Mouse (Mus musculus) heart, postnatal 36 days (tissue): ENCODE measurements around the gene Mvp. TPM values are rescaled to one million over a fixed set of nuclear protein-coding genes. Genes with fewer than 3 reads are reported as not detected.

Experiments
- DNase-seq, 2 experiments: peaks; one replicate each; pipeline ENCODE4 v3.0.0; 2021 to 2022
- intact Hi-C: fragments of 180-260 bp; cut with DNase I; formaldehyde crosslinking; loops from one replicate; pipeline ENCODE4 v1.15.1; 2025
- total RNA-seq, 2 experiments: library from RNA; stranded (reverse); gene quantifications; 2 replicates each; pipeline ENCODE4 v1.2.3; 2021

Mvp gene
- total RNA-seq, 2 experiments from 2014 or later, result 53.5 to 57.7 TPM

DNA sequence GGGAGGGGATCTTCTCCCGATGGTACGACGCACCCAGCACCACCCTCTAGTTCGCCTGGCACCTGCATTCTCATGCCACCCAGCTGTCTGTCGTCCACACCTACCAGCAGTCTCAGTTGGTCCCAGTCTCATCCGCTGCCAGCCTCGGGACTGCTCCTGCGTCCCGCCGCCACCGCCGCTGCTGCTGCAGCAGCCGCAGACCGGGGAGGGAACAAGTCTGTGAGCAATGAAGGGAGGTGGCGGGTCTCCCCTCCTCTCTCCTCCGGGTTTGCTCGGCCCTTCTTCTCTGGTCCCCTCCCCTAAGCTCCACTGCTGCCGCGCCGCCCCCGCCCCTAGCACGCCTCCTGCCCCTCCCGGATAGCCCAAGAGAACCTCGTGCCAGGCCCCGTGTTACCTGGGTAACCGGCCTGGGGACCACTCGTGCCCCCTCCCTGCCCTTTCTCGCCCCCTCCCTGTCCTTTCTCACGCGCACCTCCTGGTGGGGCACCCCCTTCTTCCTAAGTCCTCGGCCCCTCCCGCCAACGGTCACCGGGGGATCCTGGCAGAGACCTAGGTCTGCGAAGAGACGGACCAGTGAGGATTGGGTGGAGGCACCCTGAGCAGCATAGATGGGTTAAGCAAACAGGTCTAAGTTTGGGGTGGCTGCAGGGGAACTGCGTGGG lies 6.6 kb upstream of the Mvp start, which contains the start of the genes Gm42742 and Prrt2:
Gene Gm42742, minus strand, starts transcription at position 197 of the 662 bp plus-strand sequence.
Gene Prrt2, minus strand, starts transcription at position 311 of the 662 bp plus-strand sequence.
- peak; percentile 46 to 55 for DNase-seq
- intact Hi-C loops, result loop anchor here (10.0 kb wide), 1 partner anchor 454 kb away; the partner anchor contains the start of gene Fbrs

DNA sequence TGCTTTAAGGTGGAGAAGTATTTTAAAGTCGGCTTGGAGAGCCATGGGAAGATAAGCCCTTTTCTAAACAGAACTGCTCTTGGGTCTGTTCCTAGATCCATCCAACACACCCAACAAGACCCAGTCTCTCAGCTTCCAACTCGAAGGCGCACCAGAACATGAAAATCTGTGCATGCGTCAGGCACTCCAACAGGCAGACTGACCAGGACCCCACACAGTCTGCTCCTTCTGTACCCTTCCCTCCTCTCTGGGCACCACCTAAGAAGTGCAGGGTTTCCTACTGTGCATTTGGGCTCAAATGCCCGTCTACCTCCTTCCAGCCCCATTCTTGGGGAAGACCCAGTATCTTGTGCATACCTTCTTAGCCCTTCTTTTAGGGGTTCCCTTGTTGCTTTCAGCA lies 6.1 kb upstream of the Mvp start:
- intact Hi-C loops, result loop anchor here (10.0 kb wide), 1 partner anchor 454 kb away; the partner anchor contains the start of gene Fbrs
- DNase-seq, result no peak

DNA sequence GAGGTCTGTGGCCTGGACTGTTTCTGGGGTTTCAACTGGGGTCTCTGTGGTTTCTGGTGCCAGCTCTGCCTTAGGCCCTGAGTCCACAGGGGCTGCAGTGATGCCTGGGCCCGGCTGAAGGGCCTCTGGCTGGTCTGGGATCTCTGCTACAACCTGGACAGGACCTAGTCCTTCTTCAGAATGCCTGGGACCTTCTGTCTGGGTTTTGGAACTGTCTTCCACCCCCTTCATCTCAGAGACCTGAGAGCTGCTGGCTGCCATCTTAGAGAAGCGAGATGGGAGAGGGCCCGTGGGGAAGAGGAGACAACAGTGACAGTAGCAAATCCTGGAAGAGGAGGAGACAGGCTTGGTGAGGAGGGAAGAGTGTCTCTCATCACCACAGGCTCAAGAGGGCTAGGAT lies 5.6 kb upstream of the Mvp start:
- intact Hi-C loops, result loop anchor here (10.0 kb wide), 1 partner anchor 455 kb away; the partner anchor contains the start of gene Fbrs
- no peak for DNase-seq

DNA sequence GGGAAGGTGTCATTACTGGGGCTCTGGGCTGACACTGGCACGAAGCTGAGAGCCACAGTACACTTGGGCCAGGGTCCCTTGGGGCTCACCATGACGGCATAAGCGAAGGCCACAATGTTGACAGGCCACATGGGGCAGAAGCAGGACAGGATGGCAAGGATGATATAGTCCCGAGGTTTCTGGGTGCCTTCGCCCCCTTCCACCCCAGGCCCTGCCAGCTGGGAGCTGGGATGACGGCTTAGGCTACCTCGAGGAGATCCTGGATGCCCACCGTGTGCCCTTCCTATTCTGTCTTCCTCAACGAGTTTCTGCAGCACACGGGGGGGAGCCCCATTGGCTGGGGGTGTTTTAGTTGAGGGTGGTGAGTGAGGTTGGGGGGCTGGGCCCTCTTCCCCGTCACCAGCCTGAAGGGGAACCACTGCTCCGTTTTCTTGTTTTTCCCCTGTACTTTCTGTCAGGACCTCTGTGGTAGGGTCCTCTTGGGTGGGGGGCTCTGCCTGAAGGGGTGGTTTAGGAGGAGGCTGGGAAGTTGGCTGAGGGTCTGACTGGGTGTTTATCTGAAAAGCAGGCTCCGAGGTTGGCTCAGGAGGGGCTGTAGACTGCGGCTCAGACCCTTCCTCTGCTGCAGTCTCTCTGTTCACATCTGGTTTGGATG lies 5.0 kb upstream of the Mvp start:
- DNase-seq, result no peak
- intact Hi-C loops, result no loop called here

DNA sequence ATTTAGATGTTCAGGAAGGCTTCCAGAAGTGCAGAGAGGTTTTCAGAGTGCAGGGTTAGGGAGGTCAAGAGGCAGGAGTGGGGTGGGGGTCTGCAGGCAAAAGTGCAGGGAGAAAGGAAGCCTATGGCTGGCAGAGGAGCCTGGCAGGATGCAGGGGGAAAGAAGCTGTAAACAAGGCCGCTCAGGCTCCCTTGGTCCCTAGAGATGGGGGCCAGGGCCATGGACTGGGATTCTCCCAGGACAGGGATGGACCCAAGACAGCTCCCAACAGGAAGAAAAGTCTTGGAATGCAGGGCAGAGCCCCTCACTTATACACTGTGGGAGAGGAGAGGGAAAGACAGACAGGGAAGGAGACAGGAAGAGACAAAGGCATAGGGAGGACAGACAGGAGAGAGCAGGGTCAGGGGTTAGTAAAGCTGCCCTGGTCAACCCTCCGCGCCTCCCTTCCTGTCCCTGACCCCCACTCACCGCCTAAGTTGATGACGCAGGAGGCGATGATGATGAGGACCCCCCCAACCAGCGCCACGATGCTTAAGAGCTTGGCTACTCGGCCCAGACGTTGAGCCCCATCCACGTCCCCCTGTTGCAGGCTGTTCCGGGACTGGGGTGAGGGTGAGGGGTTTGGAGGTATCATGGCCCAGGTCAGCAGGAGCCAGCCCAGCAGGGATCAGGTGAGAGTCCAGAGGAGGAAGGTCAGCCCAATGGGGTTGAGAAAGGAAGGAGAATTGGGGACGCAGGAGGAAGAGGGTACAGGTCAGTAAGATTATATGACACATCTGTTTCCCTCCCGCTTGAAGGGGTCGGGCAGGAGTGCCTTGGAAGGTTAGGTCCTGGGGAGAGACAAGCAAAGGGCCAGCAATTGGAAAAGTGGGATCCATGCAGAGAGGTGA lies 4.2 kb upstream of the Mvp start:
- intact Hi-C loops, result no loop called here
- no peak for DNase-seq

DNA sequence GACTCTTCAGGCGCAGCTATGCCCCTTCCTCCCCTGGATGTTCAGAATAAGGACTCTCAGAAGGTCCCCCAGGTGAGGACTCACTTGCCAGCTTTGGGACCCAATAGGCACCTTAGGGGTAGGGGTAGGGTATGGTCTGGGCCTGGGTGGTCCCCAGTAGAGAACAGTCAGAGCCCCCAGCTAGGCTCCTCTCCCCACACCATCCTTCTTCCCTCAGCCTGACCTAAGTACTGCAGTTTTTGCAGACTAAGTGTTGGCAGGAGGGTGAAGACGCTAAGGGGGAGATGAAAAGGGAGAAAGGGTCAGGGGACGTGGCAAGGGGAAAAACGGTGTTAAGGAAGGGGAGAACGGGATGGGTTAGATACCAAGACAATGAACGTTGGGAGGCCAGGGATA lies 3.5 kb upstream of the Mvp start:
- DNase-seq, result no peak
- intact Hi-C loops, result loop anchor here (1.0 kb wide), 1 partner anchor 7 kb away; no protein-coding TSS in a partner anchor

DNA sequence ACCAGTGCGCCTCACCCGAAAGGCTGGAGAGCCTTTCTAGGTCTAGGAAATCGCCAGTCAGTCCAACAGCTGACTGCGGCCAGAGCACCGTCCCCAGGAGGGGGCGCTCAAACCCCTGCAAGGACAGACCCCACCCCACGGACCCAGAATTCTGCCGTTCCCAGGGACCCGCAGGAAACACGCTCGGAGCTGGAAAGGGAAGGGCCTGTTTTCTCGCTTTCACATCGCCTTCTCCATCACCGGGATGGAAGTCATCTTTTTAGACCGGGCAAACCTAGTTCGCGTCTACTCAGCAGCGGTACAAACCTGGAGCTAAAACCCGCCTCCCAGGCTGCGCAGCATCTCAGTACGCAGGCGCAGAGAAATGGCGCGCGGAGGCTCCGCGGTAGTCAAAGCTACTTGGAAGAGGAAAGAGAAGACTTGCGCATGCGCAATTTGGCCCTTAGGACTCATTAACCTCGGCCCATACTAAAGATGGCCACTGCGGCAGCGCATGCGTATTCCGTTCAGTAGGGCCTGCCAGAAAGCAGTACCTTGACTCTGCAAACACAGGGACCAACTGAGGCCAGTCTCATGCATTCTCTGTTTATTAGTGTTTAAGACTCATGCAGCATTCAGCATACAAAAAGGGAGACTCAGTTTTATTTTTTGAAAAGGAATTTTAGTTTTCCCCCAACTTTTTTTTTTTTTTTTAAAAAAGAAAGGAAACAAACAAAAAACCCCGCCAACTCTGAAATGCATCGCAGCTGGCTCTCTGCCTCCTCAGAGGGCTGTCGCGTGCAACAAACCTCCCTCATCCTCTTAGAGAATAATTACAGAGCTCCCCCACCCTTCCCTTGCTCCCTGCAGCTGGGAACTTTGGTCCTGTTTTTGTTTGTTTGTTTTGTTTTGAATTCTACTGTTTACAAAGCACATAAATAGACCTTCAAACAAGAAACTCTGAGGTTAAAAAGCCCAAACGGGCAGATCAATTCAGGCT lies 2.8 kb upstream of the Mvp start, which contains the start of gene Pagr1a:
Gene Pagr1a, minus strand, starts transcription at position 382 of the 979 bp plus-strand sequence.
- DNase-seq, result peak; percentile 94 to 99
- intact Hi-C loops, result loop anchor here (1.0 kb wide), 1 partner anchor 8 kb away; no protein-coding TSS in a partner anchor

DNA sequence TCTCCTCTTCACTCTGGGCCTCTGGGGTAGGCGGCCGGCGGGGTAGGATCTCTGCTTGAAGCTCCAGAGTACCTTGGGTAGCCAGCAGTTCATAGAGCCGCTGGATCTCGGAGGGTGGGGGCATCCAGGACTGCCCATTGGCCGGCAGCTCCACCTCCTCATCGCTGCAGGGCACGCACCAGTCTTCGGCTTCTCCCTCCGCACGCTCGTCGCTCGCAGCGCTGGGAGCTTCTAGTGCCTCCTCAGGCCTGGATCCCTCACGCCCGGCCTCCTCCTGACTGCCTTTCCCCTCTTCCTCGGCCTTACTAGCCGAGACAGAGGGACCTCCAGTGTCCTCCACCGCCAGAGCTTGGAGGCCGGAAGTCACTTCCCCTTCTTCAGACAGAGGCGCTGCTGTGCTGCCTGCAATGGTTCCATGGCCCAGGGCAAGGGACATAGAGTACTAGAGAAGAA lies 2.1 kb upstream of the Mvp start:
- no peak for DNase-seq
- intact Hi-C loops, result no loop called here

DNA sequence TGATC lies 1.9 kb upstream of the Mvp start, which contains the start of gene Pagr1b:
Gene Pagr1b, minus strand, starts transcription at position 4 of the 5 bp plus-strand sequence.
- intact Hi-C loops, result no loop called here
- DNase-seq, result no peak

DNA sequence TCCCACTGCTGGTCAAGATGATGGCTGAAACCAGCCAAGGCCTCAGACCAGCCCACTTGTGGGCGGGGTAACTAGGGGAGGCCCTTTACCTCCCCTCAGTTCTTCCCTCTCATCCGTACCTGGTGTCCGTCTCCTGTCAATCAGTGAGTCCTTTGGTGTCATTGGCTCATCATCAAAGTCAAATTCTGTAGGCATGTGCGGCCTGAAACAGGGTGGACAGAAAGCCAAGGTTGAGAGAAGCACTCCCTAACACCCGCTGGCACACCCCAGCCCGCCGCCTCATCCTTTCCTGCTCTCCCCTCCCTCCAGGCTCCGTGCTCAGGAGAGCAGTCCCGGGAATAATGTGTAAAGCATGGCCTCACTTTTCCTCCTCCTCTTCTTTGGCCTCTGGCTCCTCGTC lies 1.7 kb upstream of the Mvp start:
- no peak for DNase-seq
- intact Hi-C loops, result no loop called here

DNA sequence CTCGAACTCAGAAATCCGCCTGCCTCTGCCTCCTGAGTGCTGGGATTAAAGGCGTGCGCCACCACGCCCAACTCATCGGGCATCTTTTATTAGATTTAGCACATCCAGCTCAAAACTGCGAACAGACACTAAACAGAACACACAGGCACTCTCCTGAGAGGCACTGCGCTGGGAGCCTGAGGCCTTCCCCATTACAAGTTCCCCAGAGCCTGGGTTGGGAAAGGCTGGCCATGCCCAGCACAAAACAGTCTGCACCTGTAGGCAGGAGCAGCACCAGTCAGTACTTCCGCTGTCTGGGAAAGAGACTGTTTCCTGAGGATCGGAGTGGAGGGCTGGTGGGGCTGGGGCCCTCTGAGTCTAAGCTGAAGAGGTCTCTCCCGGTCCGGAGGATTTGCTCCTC lies 572 bp upstream of the Mvp start:
- DNase-seq, result no peak
- intact Hi-C loops, result loop anchor here (2.0 kb wide), 1 partner anchor 38 kb away; the partner anchor contains the start of gene Cdiptos

DNA sequence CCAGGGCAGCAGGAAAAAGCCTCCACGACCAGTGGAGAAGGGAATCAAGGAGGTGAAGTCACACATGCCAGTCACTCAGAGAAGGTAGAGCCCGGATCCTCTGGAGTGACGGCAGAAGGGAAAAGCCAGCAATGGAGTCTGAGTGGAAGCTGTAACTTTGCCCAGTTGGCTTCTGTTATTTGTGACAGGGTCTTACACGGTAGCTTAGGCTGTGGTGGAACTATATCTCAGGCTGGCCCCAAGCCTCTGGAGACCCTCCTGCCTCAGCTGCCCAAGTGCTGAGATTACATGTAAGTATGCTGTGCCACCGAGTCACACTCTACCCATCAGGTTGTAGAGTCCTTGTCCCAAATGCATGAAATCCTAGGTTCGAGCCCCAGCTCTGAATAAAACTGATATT lies 1.0 kb downstream of the Mvp start:
- DNase-seq, result no peak
- intact Hi-C loops, result no loop called here

DNA sequence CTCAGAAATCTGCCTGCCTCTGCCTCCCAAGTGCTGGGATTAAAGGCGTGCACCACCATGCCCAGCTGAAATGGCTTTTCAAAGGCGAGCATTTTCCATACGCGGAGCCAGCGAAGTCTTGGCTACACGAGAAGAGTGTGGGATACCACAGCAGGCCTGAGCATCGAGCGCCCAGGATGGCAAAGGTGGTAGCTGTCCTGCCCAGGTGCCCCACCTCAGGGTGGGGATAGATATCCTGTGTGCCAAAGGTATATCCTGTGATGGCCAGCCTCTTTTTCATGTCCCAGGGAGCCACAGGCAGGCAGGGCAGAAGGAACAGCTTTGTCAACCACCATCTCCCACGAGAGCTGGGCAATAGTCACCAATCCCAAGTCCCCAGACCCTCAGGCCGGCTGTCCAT lies 1.6 kb downstream of the Mvp start:
- intact Hi-C loops, result no loop called here
- DNase-seq, result no peak

DNA sequence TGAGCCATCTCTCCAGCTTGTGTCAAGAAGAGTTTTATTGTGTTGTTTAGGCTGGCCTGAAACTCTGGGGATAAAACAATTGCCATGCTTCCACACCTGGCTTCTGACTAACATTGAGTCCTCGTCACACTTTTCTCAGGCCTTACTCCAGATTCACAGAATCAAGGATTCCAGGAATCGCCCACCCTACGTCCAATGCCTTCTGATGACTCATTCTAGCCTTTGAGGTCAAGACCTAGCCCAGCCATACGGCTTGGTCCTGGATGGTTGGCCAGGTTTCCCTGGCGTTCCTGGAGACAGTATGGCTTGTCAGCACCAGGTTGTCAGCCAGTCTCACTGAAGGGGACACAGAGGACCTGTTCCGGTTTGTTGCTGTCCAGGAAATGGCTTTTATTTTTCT lies 2.0 kb downstream of the Mvp start:
- intact Hi-C loops, result no loop called here
- DNase-seq, result no peak

DNA sequence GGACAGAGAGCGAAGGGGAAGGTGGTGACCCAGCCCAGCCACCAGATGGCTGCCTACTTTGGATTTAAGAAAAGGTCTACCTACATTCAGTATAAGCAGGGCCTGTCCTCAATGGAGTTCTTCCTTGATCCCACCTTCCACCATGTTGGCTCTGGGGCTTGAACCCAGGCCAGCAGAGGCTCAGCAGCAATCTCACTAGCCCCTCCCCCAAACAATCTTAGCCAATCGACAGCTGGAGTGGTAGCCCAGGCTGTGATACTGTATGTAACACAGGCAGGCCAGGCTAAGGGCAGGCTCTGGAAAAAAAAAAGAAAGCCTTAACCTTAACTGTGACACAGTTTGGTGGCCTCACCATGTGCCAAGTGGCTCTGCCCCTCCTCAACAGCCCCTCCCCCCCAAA lies 2.7 kb downstream of the Mvp start:
- DNase-seq, result no peak
- intact Hi-C loops, result no loop called here

DNA sequence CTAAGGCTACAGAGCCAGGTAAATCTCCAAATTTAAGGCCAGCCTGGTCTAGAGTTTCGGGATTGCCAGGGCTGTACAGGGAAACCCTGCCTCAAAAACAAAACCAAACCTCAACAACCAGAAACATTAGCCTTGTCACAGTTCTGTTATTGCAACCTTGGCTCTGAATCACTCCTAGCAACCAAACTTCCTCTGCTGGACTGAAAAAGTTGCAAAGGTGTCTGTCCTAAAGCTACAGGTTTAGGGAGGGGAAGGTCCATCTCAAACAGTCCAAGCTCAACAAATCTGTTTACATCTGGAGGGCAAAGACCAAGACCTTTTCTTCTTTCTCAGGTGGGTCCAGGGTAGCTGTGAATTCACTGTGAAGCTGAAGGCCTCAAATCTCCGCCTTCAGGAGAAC lies 3.4 kb downstream of the Mvp start:
- no peak for DNase-seq
- intact Hi-C loops, result no loop called here

DNA sequence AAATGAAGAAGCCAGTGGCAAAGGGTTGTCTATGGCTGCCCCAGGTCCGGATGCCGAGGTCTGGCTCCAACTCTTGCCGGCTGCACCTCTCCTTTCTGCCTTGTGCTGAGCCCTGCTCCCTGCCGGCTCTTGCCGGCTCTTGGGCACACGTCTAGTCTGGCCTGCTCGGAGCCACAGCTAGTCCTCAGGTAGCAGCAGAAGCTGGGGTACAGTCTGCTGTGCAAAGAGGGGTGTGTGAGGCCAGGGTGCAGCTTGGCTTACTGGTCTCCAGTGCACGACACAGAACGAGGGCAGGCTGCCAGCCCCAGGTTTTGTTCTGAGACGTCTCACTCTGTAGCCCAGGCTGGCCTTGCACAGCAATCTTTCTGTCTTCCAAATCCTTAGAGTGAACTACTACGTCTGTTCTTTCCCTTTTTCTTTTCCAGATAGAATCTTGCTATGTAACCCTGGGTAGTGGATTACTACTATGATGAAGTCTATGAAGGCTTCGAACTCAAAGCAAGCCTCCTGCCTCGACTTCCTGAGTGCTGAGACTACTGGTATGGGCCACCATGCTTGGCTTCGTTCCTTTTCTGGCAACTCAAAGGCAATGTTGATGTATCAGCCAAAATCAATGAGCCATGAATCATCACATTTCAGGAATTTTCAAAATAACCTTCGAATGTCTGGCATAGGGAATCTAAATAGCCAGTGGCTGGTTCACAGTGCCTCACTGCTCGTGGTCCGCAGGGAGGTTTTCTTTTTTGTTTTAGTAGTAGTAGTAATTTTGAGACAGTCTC lies 4.9 kb downstream of the Mvp start:
- no peak for DNase-seq
- intact Hi-C loops, result no loop called here

DNA sequence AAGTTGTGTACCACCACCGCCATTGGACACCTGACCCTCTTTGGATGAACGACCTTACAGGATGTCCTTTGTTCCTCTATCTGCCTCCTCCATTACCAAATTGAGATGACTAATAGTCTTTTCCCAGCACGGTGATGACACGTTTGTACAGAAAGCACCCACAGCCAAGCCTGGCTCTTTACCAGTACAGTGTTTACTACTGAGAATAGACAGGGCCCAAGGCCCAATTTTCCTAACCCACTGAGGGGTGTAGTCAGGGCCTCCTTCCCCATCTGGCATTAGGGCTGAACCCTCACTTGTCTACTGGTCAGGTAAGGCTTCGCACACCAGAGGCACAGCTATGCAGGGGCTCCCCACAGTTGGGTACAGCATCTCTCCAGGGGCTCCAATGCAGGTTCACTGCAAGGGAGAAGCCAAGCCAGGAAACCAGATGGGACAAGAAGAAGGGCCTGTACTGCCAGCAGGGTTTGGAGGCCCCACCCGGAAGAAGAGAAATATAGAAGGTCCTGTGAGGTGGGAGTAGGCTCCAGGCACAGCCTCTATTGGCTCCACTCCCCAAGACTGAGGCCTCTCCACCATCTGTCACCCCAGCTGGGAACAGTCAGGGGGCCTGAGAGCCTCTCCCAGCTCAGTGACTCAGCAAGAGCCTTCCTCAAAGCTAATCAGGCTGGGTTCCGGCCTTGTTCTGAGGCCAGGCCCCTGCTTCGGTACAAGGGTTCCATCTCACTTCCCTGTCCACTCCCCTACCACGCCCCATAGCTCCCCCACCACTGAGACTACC lies 6.0 kb downstream of the Mvp start:
- peak; percentile 73 to 79 for DNase-seq
- intact Hi-C loops, result no loop called here
